In the genomic region with DNA sequence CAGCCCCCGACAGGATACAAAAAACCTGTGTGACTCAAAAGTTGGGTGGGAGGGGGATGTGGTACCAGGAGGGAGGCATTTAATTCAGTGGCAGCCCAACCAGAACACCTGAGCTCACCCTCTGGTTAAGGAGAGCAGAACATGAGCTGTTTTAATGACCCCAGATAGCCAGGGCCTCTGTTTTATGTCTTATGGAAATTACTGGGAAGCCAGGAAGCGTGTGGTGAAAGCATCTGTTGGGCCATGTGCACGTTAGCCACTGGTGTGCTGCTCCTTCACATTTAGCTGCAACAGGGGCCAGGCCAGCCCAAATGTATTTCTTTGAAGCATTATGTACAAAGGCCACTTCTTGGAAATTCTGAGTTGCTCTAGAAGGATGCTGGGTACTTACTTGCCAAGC, we compare ENCODE assay signal across 27 mouse cellular contexts.
DNase-seq lines count a peak whose midpoint lies in the region; ATAC-seq and TF ChIP-seq lines count a peak whose summit lies in the region.
"Had no signal": no experiment of that assay in that cellular context is flagged by ENCODE, and none has a peak within 500 bp of the region (broad histone marks: within the 10 kb centered on the region; RNA-seq: fewer than 3 reads in every experiment).

No protein-coding gene starts in this region.

- no peaks in the 10 kb centered on the region for H3K27me3 ChIP-seq in kidney, postnatal 0 days (ENCODE audit: insufficient read depth, low read length)
- H3K27me3 ChIP-seq: embryonic facial prominence, embryonic 12.5 days; heart, embryonic 13.5 days; intestine, embryonic 15.5 days; liver, embryonic 12.5 days; neural tube, embryonic 12.5 days had no signal

- H3K4me2 ChIP-seq in kidney, postnatal 0 days (ENCODE audit: low read length) = no peak overlapping the region
- H3K4me2 ChIP-seq: embryonic facial prominence, embryonic 12.5 days; heart, embryonic 13.5 days; intestine, embryonic 15.5 days; liver, embryonic 12.5 days; neural tube, embryonic 12.5 days had no signal

- no peak overlapping the region for H3K27ac ChIP-seq in kidney, postnatal 0 days
- H3K27ac ChIP-seq: embryonic facial prominence, embryonic 12.5 days; heart, embryonic 13.5 days; intestine, embryonic 15.5 days; liver, embryonic 12.5 days; neural tube, embryonic 12.5 days; stomach, postnatal 0 days had no signal

- no peak; the same call in 1 of the 2 replicates for ATAC-seq in kidney, postnatal 0 days (replicated peaks; ENCODE audit: low FRiP score, low read depth)
- ATAC-seq: forebrain, embryonic 14.5 days; hindbrain, embryonic 16.5 days; intestine, embryonic 15.5 days; liver, embryonic 12.5 days; liver, postnatal 0 days had no signal

- no peaks in the 10 kb centered on the region for H3K36me3 ChIP-seq in kidney, postnatal 0 days (ENCODE audit: insufficient read depth, low read length)
- H3K36me3 ChIP-seq: embryonic facial prominence, embryonic 12.5 days; heart, embryonic 13.5 days; intestine, embryonic 15.5 days; liver, embryonic 12.5 days; neural tube, embryonic 12.5 days had no signal

- no peak overlapping the region for H3K9ac ChIP-seq in kidney, postnatal 0 days (ENCODE audit: low read depth, low read length)
- H3K9ac ChIP-seq: embryonic facial prominence, embryonic 12.5 days; heart, embryonic 13.5 days; intestine, embryonic 15.5 days; liver, embryonic 12.5 days; liver, postnatal 0 days; neural tube, embryonic 12.5 days had no signal

- peak; percentile 18 for DNase-seq in embryo, embryonic 10.5 days (ENCODE audit: low spot score)
- no peak for DNase-seq in embryo, embryonic 11 days
- DNase-seq in kidney, postnatal 0 days (ENCODE audit: low spot score) = peak; percentile 50
- DNase-seq in kidney, adult 18-20 months = no peak
- DNase-seq in hindlimb bud, embryonic 11.5 days (ENCODE audit: extremely low spot score, low read depth, low spot score) = peak; percentile 44
- DNase-seq in yolk sac, embryonic 10.5 days (ENCODE audit: low spot score) = peak; percentile 15
- no peak for DNase-seq in right cerebral cortex, adult 18-20 months
- DNase-seq: adrenal gland, postnatal 14 days; cerebellum, adult 11 months; heart, postnatal 10 days; kidney, adult 8-10 months; layer of hippocampus, adult 9-11 months; liver, postnatal 0 days; lung, postnatal 36 days; midbrain, embryonic 14.5 days; right cerebral cortex, postnatal 4 days; thymus, adult 18-20 months; thymus, postnatal 25 days had no signal

- WGBS in kidney, postnatal 0 days = 49% methylated on average over 3 of the region's 3 CpGs

- H3K4me1 ChIP-seq in kidney, postnatal 0 days (replicated peaks; ENCODE audit: insufficient read depth, low read length) = no peaks in the 10 kb centered on the region
- H3K4me1 ChIP-seq: embryonic facial prominence, embryonic 12.5 days; heart, embryonic 13.5 days; liver, embryonic 12.5 days; neural tube, embryonic 12.5 days had no signal

- H3K9me3 ChIP-seq in kidney, postnatal 0 days (replicated peaks; ENCODE audit: low read length) = no peaks in the 10 kb centered on the region
- H3K9me3 ChIP-seq: embryonic facial prominence, embryonic 12.5 days; heart, embryonic 13.5 days; intestine, embryonic 15.5 days; liver, embryonic 12.5 days; neural tube, embryonic 12.5 days had no signal

- H3K4me3 ChIP-seq in kidney, postnatal 0 days (replicated peaks; ENCODE audit: low read depth, low read length) = no peak overlapping the region
- H3K4me3 ChIP-seq: embryonic facial prominence, embryonic 12.5 days; heart, embryonic 13.5 days; intestine, embryonic 15.5 days; liver, embryonic 12.5 days; myocyte; neural tube, embryonic 12.5 days had no signal

- no peak for TF ChIP-seq CTCF in kidney, postnatal 0 days (IDR thresholded peaks at IDR 0.05; ENCODE audit: low read depth)

Comparison
In these comparisons a context has a peak if more than half of its experiments do, and no peak if none do; other contexts are left out.
1. DNase-seq: peak in embryo, embryonic 10.5 days (single experiment), kidney, postnatal 0 days (single experiment), hindlimb bud, embryonic 11.5 days (single experiment) and yolk sac, embryonic 10.5 days (single experiment); none in embryo, embryonic 11 days (single experiment), kidney, adult 18-20 months (single experiment) and right cerebral cortex, adult 18-20 months (single experiment).